Mouse (Mus musculus) stomach, embryonic 16.5 days (tissue): ENCODE data around the gene Klhl13. TPM values are rescaled to one million over a fixed set of nuclear protein-coding genes. Genes with fewer than 3 reads are reported as not detected.

ENCODE experiments used
- ATAC-seq: fragments of 200-750 bp; cut with Nextera tagmentation; 2 replicates; pipeline ENCODE4 v1.8.0; 2017; ENCODE audit warnings: moderate number of reproducible peaks, moderate TSS enrichment; ENCODE audit not compliant: insufficient read depth, low FRiP score
- H3K27ac ChIP-seq: fragments of 300-500 bp; sonication (generic); 2 replicates; pipeline ENCODE4 v1.5.1; 2014; ENCODE audit warnings: low read length
- H3K27me3 ChIP-seq: fragments of 300-500 bp; sonication (generic); 2 replicates; pipeline ENCODE4 v1.6.1; 2014; ENCODE audit warnings: low read length, control low read depth, mixed read lengths; ENCODE audit not compliant: control insufficient read depth, insufficient read depth
- H3K36me3 ChIP-seq: fragments of 300-500 bp; sonication (generic); 2 replicates; pipeline ENCODE4 v1.6.1; 2014; ENCODE audit warnings: low read length; ENCODE audit not compliant: control insufficient read depth, insufficient read depth
- H3K4me1 ChIP-seq: fragments of 300-500 bp; sonication (generic); 2 replicates; pipeline ENCODE4 v1.6.1; 2014; ENCODE audit warnings: low read length, control low read depth, mixed read lengths; ENCODE audit not compliant: control insufficient read depth, insufficient read depth
- H3K4me2 ChIP-seq: fragments of 300-500 bp; sonication (generic); 2 replicates; pipeline ENCODE4 v1.6.1; 2014; ENCODE audit warnings: low read depth, low read length, mixed read lengths
- H3K4me3 ChIP-seq: fragments of 300-500 bp; sonication (generic); replicated peaks from 2 replicates; pipeline ENCODE4 v1.5.1; 2014; ENCODE audit warnings: mild to moderate bottlenecking, low read length
- H3K9ac ChIP-seq: fragments of 300-500 bp; sonication (generic); 2 replicates; pipeline ENCODE4 v1.6.1; 2014; ENCODE audit warnings: low read length
- H3K9me3 ChIP-seq: fragments of 300-500 bp; sonication (generic); replicated peaks from 2 replicates; pipeline ENCODE4 v1.6.1; 2016; ENCODE audit warnings: low read length, control low read depth; ENCODE audit not compliant: control insufficient read depth
- WGBS: fragments of 180-500 bp; shearing (Covaris S2); extraction: QIAGEN DNeasy Blood & Tissue Kit; methylation state at CpG from one replicate; pipeline ENCODE4 v1.1.7; 2014; 5-methylcytosine and 5-hydroxymethylcytosine counted together
- polyA plus RNA-seq: library from polyadenylated mRNA; unstranded; fragments of >200 nt; fragmentation: Nextera tagmentation; extraction: Ambion mirVana; gene quantifications from 2 replicates; pipeline ENCODE4 v1.2.1, GENCODE M21; 2015

The Klhl13 gene
- polyA plus RNA-seq = 40.0 and 46.7 TPM in 2 replicates

GRCm38 (mm10) chrX:23364514-23365381 is at the start of gene Klhl13:
Klhl13 (minus strand) TSS chrX:23365082.
- peak within 1 kb of the TSS; percentile 63 for H3K4me3 ChIP-seq
- H3K27me3 ChIP-seq = no peaks in the 10 kb centered on the region
- peak within 1 kb of the TSS; percentile 79 for H3K27ac ChIP-seq
- H3K4me2 ChIP-seq = peak within 1 kb of the TSS; percentile 49
- H3K9ac ChIP-seq = peak within 1 kb of the TSS; percentile 73
- WGBS = 9% methylated on average over 42 of the region's 45 CpGs
- no peaks in the 10 kb centered on the region for H3K4me1 ChIP-seq
- H3K9me3 ChIP-seq = no peaks in the 10 kb centered on the region
- H3K36me3 ChIP-seq = no peaks in the 10 kb centered on the region
- peak; percentile 93 for ATAC-seq

- Histone ChIP-seq H3K27ac (no peak overlapping the region), H3K4me2 (no peak overlapping the region), H3K9ac (no peak overlapping the region), H3K36me3 (no peaks in the 10 kb centered on the region), H3K4me1 (no peaks in the 10 kb centered on the region), H3K4me3 (no peak overlapping the region), H3K9me3 (no peaks in the 10 kb centered on the region), H3K27me3 (no peaks in the 10 kb centered on the region)
- ATAC-seq = no peak
- WGBS = 61% methylated on average over 4 of the region's 4 CpGs
Observed at GRCm38 (mm10) chrX:23409296-23410149, 44.6 kb upstream of the Klhl13 start.

GRCm38 (mm10) chrX:23388716-23389115 is 23.8 kb upstream of the Klhl13 start:
- WGBS = 43% methylated on average over 4 of the region's 4 CpGs
- ATAC-seq = no peak
- H3K9ac ChIP-seq = no peak overlapping the region
- no peaks in the 10 kb centered on the region for H3K4me1 ChIP-seq
- no peak overlapping the region for H3K4me3 ChIP-seq
- H3K36me3 ChIP-seq = no peaks in the 10 kb centered on the region
- no peak overlapping the region for H3K4me2 ChIP-seq
- no peaks in the 10 kb centered on the region for H3K9me3 ChIP-seq
- no peak overlapping the region for H3K27ac ChIP-seq
- H3K27me3 ChIP-seq = no peaks in the 10 kb centered on the region

DNA sequence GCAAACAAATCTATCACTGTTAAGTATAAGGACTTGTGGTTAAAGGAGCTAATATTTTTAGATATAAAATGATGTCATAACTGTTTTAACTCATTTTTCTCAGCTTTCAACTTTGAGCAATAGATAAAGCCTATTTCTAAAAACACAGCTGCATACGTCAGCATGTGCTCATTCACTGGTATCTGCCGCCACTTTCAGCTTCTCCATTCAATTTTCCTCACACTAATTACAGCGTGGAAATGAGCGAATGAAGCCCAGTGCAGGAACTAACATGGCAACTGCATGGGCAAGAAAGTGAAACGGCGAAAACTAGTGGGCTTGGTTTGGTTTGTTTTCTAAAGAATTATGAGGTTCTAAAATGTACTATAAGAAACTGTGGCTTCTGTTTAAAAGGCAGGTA is 1.4 kb downstream of the Klhl13 start:
- ATAC-seq = no peak
- Histone ChIP-seq H3K9me3 (no peaks in the 10 kb centered on the region), H3K4me2 (peak overlapping the region; percentile 49), H3K4me3 (peak overlapping the region; percentile 26), H3K27ac (no peak overlapping the region), H3K36me3 (no peaks in the 10 kb centered on the region), H3K9ac (0 out of 2 replicates have a peak overlapping the region, but pooled peaks have one; percentile 21), H3K4me1 (no peaks in the 10 kb centered on the region), H3K27me3 (no peaks in the 10 kb centered on the region)
- whole genome bisulfite sequencing = 63% methylated on average over 6 of the region's 6 CpGs

DNA sequence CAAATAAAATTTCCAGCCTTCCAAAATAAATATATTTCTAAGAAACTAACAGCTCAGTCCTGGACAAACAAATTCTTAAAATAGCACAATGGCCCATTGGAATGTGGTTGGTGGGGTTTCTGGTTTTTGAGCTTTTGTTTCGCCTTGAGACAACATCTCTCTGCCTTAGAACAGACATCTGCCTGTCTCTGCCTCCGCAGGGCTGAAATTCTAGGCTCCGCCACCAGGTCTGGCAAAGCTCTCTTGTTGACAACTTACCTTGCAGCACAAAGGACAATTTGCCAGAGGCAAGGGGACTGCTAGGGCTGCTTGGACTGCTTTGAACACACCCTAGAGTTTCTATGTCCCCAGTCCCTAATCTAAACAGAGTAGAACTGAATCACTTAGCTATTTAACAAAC is 4.4 kb downstream of the Klhl13 start:
- H3K4me3 ChIP-seq = no peak overlapping the region
- H3K4me2 ChIP-seq = no peak overlapping the region
- H3K36me3 ChIP-seq = no peaks in the 10 kb centered on the region
- no peaks in the 10 kb centered on the region for H3K4me1 ChIP-seq
- H3K27me3 ChIP-seq = no peaks in the 10 kb centered on the region
- WGBS = 87% methylated on average over 3 of the region's 3 CpGs
- H3K9me3 ChIP-seq = no peaks in the 10 kb centered on the region
- no peak for ATAC-seq
- no peak overlapping the region for H3K9ac ChIP-seq
- no peak overlapping the region for H3K27ac ChIP-seq

DNA sequence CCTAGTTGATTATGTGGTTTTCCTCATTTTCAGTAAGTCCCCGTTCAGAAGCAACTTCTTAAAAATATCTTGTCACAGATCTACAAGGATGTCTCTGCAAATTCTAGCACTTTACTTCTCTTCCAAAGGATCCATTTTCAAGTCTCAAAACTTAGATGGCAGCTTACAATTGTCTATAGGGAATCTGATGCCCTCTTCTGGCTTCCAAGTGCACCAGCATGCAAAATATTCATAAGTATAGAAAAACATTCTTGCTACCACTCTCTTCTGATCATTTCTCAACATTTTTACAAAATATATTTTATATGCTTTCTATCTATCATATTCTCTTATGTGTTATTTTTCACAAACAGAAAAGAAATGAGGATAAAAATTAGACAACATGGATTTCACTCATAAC is 14.8 kb downstream of the Klhl13 start:
- Histone ChIP-seq H3K4me3 (no peak overlapping the region), H3K36me3 (no peaks in the 10 kb centered on the region), H3K9me3 (no peaks in the 10 kb centered on the region), H3K9ac (no peak overlapping the region), H3K27ac (no peak overlapping the region), H3K4me2 (no peak overlapping the region), H3K4me1 (no peaks in the 10 kb centered on the region), H3K27me3 (no peaks in the 10 kb centered on the region)
- 76% methylated on average over 1 of the region's 1 CpGs for WGBS
- ATAC-seq = no peak

DNA sequence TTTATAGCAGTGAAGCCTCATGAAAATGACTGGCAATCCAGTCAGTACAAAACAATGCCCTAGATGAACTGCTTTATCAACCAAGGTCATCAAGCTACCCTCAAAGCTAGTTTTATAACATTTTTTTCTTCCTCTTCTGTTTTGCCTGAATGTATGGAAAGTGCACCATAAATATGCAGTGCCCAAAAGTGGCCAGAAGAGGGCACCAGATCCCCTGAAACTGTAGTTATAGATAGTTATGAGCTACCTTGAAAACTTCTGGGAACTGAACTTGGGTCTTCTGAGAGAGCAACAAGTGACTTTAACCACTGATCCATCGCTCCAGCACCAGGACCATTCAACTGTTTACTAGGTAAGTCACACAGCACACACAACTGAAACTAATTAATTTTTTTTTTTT is 36.8 kb downstream of the Klhl13 start:
- H3K4me1 ChIP-seq = no peaks in the 10 kb centered on the region
- no peak overlapping the region for H3K9ac ChIP-seq
- no peaks in the 10 kb centered on the region for H3K9me3 ChIP-seq
- H3K4me3 ChIP-seq = no peak overlapping the region
- WGBS = 86% methylated on average over 1 of the region's 1 CpGs
- no peak overlapping the region for H3K27ac ChIP-seq
- no peak overlapping the region for H3K4me2 ChIP-seq
- no peaks in the 10 kb centered on the region for H3K36me3 ChIP-seq
- no peak for ATAC-seq
- H3K27me3 ChIP-seq = no peaks in the 10 kb centered on the region

DNA sequence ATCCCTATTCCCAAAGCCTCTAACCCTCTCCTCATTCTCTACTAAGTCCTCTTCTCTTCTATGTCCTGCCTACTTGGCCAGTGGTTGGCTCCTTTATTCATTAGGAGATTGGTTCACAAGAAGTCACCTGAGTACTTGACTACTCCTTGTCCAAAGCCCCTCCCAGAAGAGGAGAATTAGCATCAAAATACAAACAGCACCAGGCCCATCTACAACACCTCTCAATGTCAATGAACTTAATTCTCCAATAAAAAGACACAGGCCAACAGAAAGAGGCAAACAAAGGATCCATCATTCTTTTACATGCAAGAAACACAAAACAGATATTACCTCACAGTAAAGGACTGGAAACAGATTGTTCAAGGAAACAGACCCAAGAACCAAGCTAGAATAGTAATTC is 46.0 kb downstream of the Klhl13 start:
- Histone ChIP-seq H3K27ac (no peak overlapping the region), H3K9me3 (no peaks in the 10 kb centered on the region), H3K27me3 (no peaks in the 10 kb centered on the region), H3K9ac (no peak overlapping the region), H3K4me1 (no peaks in the 10 kb centered on the region), H3K36me3 (no peaks in the 10 kb centered on the region), H3K4me3 (no peak overlapping the region), H3K4me2 (no peak overlapping the region)
- ATAC-seq = no peak

DNA sequence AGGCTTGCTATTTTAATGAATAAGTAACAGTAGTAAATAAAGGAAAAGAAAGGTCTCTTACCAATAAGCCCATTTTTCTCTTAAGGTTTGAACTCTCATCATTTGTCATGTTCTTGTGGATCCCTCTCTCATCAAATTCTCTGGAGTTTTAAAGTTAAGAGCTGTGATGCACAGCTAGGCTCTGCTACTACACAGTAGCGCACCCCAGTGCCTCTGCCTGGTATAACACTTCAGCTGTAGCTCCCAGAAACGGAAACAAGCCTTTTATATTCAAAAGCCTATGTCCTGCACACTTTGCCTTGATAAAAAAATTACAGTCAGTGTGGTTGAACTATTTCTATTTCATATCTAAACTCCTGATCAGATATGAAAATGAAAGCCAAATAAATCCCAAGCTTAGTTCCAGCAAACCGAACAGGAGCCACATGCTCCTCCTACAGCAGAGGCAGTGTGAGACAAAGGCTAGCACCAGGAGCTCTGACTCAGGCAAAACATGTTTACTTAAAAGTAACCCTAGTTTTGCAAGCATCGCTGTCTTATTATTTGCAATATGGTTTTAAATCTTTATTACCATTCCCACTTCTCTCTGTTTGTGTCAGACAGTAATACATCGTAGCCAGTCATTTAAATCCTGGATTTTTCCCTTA is 68.8 kb downstream of the Klhl13 start:
- 36% methylated on average over 5 of the region's 5 CpGs for WGBS
- no peak overlapping the region for H3K27ac ChIP-seq
- ATAC-seq = no peak
- no peaks in the 10 kb centered on the region for H3K9me3 ChIP-seq
- H3K9ac ChIP-seq = no peak overlapping the region
- H3K4me2 ChIP-seq = no peak overlapping the region
- no peaks in the 10 kb centered on the region for H3K36me3 ChIP-seq
- no peaks in the 10 kb centered on the region for H3K4me1 ChIP-seq
- no peak overlapping the region for H3K4me3 ChIP-seq
- H3K27me3 ChIP-seq = no peaks in the 10 kb centered on the region
